Mouse (Mus musculus): ENCODE results near the gene Ftsj1.

Ftsj1 gene

GRCm38 (mm10) chrX:8252334-8253285, at the start of gene Ftsj1:
Gene Ftsj1 (minus strand): TSS chrX:8252406.
- peak; percentile 78 for DNase-seq

DNA sequence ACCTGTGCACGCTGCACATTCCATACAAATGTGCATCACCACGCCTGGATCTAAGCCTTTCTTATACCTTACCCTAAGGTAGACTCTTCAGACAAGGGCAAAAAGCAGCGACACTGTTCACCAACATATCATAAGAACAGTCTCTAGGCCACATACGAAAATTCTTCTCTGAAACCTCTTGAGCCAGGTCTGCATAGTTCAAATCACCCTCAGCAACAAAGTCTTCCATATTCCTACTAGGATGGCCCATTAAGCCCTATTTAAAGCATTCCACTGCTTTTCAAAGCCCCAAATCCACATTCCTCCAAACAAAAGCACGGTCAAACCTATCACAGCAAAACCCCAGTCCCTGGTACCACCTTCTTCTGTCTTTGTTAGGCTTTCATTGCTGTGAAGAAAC, 36.4 kb upstream of the Ftsj1 start:
- DNase-seq: no peak

- peak; percentile 15 for DNase-seq
Measured at GRCm38 (mm10) chrX:8274056-8274455, 21.9 kb upstream of the Ftsj1 start.

DNA sequence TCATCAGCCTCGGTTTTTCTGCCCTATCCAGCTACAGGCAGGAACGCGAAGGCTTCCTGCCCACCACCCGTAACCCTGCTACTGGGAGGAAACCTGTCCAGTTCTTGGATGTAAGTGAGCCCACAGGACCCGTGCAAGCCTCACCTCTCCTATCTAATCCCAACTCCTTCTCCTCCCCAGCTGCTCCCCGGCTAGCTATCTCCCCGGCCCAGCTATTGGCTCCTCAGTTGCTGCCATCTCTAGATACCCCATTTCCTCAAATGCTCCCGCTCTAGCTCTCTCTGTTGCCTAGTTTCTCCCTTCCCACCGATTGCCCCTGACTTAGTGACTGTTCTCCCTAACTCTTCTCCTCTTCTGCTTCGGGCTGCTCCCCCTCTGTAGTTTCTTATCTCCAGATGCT, 19.8 kb upstream of the Ftsj1 start:
- DNase-seq: no peak

GRCm38 (mm10) chrX:8271083-8271820, 19.0 kb upstream of the Ftsj1 start, which contains the start of gene Slc38a5:
Gene Slc38a5 (plus strand): TSS chrX:8271133.
- no peak for DNase-seq

DNA sequence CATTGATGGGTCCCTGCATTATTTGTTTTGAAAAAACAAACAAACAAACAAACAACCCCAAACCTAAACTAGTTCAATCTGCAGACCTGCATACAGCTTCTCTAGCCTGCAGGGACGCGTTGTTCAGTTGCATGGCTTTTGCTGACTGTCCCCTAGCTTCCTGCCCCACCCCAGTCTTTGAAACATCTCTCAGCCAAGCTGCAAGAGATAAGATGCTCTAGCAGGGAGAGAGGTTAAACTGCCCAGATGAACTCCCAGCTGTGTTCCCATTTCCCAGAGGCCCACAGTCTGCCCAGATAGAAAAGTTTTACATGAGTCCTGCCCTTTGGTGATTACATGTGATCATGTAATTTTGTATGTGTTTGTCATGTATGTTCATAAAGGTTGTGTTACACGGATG, 12.0 kb upstream of the Ftsj1 start:
- DNase-seq: no peak

DNA sequence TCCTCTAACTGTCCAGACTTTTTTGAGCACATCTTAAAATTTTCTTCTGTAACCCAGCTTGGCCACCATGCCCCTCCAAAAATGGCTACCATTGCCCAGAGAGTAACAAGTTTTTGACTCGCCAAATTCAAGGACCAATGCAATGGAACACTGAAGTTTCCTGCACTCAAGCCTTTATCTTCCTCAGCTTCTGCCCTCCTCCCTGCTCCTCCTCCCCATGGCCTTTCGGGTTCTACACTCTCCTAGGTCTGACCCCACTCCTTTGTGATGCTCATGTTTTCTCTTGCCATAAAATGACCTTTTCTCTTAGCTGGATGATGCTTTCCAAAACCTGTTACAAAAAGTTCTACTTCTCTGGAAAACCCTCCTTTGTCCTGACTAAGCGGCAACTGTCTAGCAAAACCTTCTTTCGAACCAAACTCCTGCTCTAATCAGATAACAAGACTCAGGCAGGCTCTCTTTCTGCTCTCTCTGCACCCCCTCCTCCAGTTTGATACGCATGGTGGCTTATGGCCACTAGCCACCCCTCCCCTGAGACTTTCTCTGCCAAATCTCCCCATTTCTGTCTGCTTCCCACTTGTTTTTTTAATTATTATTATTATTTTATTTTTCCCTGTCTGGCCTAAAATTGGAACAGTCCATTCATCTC, 11.1 kb upstream of the Ftsj1 start:
- DNase-seq: no peak

DNA sequence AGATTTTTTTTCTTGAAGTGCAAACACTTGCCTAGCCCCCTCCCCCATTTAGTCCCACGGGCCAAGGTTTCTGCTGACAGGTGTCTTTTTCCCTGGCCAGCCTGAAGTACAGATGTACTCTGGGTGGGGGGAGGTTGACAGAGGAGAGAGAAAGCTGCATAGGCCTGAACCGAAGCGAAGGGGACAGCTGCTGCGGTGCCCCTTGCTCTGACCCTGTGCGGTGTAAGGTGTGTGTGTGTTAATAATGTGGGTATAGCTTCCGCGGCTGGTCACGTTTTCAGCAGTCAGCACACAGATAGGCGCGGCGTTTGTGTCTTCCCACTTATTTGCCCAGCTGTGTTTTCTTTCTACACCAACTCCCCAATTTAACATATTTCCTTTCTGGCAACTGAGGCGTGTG, 7.3 kb upstream of the Ftsj1 start:
- DNase-seq: no peak

DNA sequence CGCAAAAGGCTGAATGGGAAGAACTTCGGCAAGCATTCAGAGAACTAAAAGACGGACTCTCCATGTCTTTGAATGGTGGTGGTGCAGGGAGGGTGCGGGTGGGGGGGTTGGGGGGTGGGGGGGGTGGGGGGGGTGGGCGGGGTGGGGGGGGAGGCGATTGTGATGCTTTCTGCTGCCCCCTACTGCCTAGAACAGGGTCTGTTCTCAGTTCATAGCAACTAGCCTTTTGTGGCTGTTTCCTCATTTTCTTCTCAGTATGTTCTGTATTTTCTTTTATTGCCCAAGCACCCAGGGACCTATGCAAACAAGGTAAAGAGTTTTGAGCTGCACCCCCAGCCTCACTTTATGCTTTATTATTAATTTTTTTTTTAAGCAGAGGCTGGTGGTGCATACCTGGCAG, 3.6 kb upstream of the Ftsj1 start:
- no peak for DNase-seq

DNA sequence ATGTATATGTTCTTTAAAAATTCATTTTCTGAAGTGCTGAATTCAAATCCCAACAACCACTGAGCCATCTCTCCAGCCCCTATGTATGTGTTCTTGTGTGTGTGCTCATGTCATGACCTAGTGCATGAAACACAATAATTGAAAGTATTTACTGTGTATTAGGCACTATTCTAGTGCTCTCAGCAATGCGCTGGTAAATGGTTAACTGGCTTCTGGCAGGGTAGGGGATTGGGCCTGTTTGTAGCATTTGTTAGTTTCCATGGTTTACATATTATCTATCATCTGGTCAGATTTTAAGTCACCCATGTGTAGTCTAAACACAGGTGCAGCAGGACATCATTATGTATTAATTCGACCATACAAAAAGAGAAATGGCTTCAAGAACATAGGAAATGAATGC, 1.5 kb upstream of the Ftsj1 start:
- no peak for DNase-seq

GRCm38 (mm10) chrX:8251789-8252333, 345 bp downstream of the Ftsj1 start:
- no peak for DNase-seq

DNA sequence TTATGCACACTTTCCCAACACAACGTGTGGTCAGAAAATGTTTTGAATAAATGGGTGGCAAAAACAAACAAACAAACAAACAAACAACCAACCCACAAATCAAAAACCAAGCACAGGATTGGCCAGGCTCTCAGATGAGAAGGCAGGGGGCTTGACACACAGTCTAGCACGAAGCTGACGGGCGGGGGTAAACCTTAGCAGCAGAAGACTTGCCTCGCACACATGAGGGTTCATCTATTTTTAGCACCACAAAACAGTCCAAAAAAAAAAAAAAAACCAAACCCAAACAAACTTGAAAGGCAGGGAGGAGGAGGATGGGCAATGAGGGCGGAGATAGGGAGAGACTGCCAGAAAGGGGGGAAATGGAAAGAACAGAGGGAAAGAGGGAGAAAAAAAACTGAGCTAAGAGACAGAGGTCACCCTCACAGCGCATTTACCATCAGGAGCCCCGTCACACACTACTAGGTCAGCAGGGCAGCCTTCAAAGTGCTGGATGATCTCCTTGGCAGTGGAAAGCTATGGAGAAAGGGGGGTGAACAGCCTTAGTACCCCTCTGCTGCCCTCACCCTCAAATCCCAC, 3.6 kb downstream of the Ftsj1 start:
- DNase-seq: no peak

DNA sequence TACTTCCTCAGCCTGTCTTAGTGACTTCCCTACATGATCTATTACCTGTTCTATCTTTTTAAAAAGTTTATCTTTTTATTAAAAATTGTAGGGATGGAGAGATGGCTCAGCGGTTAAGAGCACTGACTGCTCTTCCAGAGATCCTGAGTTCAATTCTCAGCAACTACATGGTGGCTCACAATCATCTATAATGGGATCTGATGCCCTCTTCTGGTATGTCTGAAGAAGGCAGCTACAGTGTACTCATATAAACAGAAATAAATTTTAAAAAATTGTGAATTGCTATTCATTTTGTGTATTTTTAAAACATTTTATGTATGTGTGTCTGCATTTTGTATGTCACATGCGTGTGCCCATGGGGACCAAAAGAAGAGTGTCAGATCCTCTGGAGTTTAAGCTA, 4.5 kb downstream of the Ftsj1 start:
- DNase-seq: no peak

- DNase-seq: no peak
Measured at GRCm38 (mm10) chrX:8238804-8239395, 13.3 kb downstream of the Ftsj1 start.

DNA sequence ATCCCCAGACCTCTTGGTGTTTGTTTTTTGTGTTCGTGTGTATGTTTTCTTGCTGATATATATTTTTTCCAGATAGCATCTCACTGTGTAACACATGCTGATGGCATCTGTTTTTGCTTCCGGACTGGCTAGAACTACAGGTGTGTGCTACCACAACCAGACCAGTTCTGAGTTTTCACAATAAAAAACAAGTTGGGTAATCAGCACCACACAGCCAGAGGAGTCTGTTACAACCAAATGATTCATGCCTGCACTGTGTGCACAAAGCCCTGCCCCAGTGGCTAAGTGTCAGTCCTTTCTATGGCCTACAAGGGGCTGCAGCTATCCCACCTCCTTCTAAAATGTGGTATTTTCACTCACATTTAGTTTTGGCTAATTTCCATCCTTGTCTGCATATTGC, 15.5 kb downstream of the Ftsj1 start:
- DNase-seq: no peak

GRCm38 (mm10) chrX:8233602-8234001, 18.6 kb downstream of the Ftsj1 start:
- DNase-seq: no peak

- DNase-seq: no peak
Measured at GRCm38 (mm10) chrX:8230272-8230671, 21.9 kb downstream of the Ftsj1 start.

- DNase-seq: no peak
Measured at GRCm38 (mm10) chrX:8223473-8223872, 28.7 kb downstream of the Ftsj1 start.

- DNase-seq: peak; percentile 29
Measured at GRCm38 (mm10) chrX:8222678-8223421, 29.4 kb downstream of the Ftsj1 start.

DNA sequence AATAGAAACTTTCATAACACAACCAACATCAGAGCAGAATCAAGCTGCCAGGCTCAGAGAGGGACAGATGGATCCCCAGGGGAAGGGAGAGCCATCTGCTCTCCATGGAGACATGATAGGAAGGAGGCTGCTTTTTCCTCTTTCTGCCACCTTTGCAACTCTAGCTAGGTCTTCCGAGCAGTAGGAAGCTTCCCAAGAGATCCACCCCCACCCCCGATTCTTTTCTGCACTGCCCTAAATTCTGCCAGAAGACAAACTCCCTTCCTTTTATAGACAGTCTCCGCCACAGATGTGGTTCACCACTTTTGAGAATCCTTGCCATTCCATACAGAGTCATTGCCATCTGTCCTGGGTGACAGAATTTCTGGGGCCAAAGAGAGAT, 29.9 kb downstream of the Ftsj1 start:
- no peak for DNase-seq

- DNase-seq: no peak
Measured at GRCm38 (mm10) chrX:8219651-8220050, 32.6 kb downstream of the Ftsj1 start.

DNA sequence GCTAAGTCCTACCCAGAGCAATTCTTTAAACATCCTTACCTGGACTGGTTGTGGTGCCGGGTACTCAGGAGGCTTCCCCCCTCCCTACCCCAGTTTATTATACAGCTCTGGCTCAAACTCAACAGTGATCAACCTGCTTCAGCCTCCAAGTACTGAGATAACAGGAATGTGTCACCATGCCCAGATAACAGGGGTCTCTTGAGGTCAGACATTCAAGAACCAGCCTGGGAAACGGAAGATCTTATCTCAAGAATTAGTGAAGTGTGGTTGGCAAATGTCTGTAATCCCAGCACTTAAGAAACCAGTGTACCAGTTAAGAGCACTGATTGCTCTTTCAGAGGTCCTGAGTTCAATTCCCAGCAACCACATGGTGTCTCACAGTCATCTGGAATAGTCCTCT, 34.1 kb downstream of the Ftsj1 start:
- DNase-seq: no peak
